Mouse (Mus musculus) thymus, adult 18-20 months (tissue): ENCODE data around the gene Ankrd12.

ENCODE experiments used
- DNase-seq, 2 experiments: peaks; one replicate each; pipeline ENCODE4 v3.0.0; 2022; ENCODE audit warnings: mixed read lengths in 2 of 2

Gene Ankrd12

DNA sequence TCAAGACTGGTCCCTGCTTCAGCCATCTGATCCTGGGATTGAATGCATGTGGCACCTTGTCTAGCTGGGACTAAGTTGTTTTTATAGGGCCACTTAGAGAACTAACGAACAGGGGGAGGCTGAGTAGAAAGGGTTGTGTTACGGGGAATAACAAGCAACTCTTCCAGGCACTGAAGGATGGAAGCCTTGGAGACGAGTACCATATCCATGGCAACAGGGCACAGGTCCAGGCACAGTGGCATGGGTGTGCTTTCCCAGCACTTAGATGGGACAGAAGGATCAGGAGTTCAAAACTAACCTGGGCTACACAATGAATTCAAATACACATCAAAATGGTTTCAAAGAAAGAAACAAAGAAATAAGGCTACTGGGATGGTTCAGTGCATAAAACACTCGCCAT is 149.8 kb downstream of the Ankrd12 start:
- DNase-seq: no peak

DNA sequence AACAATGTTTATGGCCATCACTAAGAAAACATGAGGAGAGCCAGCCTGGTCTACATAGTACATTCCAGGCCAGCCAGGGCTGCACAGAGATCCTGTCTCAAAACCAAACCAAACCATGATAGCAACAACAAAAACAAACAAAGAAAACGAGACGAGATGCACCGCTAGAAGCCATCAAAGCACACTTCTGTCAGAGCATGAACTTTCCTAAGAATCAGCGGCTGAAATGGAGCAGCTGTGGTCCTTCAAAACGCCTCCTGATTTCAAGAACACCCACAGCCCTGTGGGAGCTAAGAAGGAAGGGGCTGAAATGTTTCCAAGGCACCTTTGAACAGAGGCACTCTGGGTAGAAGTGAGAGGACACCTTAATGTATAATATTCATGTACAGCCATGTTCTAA is 152.7 kb downstream of the Ankrd12 start:
- DNase-seq: no peak

DNA sequence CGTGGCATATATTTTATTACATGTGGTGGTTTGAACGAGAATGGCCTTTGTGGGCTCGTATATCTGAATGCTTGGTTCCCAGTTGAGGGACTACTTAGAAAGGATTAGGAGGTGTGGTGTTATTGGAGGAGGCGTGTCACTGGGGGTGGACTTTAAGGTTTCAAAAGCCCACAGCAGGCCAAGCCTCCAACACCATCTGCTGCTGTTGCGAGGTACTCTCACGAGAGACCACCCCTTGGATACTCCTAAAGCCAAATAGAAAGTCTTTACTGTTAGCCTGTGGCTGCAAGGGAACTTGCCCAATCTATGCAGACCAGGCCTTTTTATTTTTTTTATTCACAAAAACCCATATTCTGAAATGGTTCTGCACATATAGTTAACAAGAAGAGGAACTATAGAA is 154.9 kb downstream of the Ankrd12 start:
- DNase-seq: no peak

DNA sequence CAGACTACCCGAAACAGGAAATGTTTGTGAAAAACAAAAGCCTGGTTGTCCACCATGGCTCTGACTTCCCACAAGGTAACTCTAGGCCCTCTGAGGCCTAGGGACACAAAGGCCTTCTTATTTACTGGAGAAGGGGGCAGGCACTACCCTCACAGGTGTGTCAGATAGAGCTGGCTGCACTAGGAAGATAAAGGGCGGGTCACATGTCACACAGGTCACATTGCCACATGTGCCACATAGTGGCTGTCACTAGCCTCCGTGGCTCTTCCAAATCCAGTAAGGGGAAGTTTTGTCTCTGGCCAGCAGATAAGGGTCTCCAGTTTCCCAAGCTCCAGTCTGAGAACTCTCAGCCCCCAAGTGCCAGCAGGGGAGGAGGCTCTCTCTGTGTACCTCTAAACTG is 157.7 kb downstream of the Ankrd12 start:
- no peak for DNase-seq

DNA sequence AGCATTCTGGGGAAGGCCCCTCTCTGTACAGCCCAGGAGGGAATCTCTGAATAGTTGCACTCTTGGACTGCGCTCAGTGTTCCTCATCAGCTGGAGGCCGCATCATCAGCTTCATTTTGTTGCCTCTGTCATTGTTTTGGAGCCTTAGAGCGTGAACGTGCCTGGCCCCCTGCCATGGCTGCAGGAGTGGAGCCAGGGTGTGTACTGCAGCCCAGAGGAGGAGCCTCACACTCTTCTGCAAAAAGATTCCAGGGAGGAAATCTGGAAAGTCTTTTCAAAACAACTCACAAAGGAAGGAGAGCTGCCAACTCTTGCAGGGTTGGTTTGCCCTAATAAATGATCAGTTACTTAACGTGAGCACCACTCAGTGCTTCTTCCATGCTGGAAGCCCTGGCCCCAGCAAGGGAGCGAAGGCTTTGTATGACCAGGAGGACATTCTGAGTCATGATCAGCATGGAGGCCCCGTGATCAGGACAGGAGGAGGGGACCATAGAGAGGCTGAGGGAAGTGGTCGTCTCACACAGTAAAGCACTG is 160.7 kb downstream of the Ankrd12 start:
- DNase-seq: no peak
